Mouse (Mus musculus) bone marrow macrophage, adult 2 months (primary cell): Measurements from ENCODE around the gene Cidec.

Experiments used
- CTCF ChIP-seq: IDR thresholded peaks from 2 replicates; pipeline ENCODE4 v1.5.1; 2012; ENCODE audit warnings: low read depth, mild to moderate bottlenecking, low read length, moderate library complexity
- POLR2A ChIP-seq: IDR thresholded peaks from 2 replicates; pipeline ENCODE4 v1.6.1; 2012; ENCODE audit warnings: mild to moderate bottlenecking, low read depth, low read length, borderline replicate concordance

DNA sequence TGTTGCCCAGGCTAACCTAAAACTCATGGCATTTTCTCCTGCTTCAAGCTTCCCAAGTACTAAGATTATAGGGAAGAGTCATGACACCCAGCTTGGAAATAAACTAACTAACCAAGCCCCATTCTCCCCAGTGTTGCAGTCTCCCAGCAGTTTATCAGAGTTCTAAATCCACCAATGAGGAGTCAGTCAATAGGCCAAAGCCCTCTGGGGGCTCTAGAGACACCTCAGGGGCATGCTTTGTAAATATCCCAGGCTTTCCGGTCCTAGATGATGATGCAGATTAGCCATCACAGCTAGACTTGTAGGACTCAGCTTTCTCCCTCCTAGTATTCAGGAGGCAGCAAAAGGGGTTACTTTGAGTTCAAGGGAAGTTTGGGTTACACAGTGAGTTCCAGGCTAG, 25.6 kb downstream of the Cidec start:
- no peak for TF ChIP-seq POLR2A
- no peak for TF ChIP-seq CTCF
